Mouse (Mus musculus) CH12.LX (cell line): ENCODE measurements around the gene Cckbr. TPM values are rescaled to one million over a fixed set of nuclear protein-coding genes. Genes with fewer than 3 reads are reported as not detected.

Source experiments
- DNase-seq: peaks from one replicate; pipeline ENCODE4 v3.0.0-alpha.2; 2013; ENCODE audit errors: extremely low read depth
- H3K27ac ChIP-seq: 2 replicates; pipeline ENCODE4 v1.5.1; 2012; ENCODE audit warnings: low read depth, mild to moderate bottlenecking, control low read depth, moderate library complexity; ENCODE audit not compliant: insufficient read depth
- H3K27me3 ChIP-seq: replicated peaks from 2 replicates; pipeline ENCODE3; 2012; ENCODE audit warnings: inconsistent platforms
- H3K36me3 ChIP-seq, 2 experiments: replicated peaks in 1 of 2; 2 replicates each; pipeline versions ENCODE3 to v1.6.1; 2012; ENCODE audit warnings: inconsistent platforms in 1 of 2, low read length in 1 of 2, mild to moderate bottlenecking in 1 of 2, mixed read lengths in 1 of 2, moderate library complexity in 1 of 2; ENCODE audit not compliant: control insufficient read depth in 1 of 2, insufficient read depth in 1 of 2
- H3K4me1 ChIP-seq, 2 experiments: 2 replicates each; pipeline ENCODE4 v1.6.1; 2012; ENCODE audit warnings: inconsistent platforms in 1 of 2, moderate library complexity in 1 of 2; ENCODE audit not compliant: insufficient read depth in 2 of 2, control insufficient read depth in 1 of 2
- H3K4me2 ChIP-seq: 2 replicates; pipeline ENCODE4 v1.6.1; 2012; ENCODE audit warnings: low read depth, mild to moderate bottlenecking, control low read depth; ENCODE audit not compliant: poor library complexity, insufficient read depth, severe bottlenecking
- H3K4me3 ChIP-seq, 3 experiments: fragments of 150-350 bp in 1 of 3; sonication (generic) in 1 of 3; replicated peaks in 1 of 3; 2 replicates each; pipeline versions ENCODE3 to v1.5.1; 2011 to 2012; ENCODE audit warnings: low read depth in 2 of 3, low read length in 2 of 3, mild to moderate bottlenecking in 2 of 3, moderate library complexity in 2 of 3, control low read depth in 1 of 3, improper control_type of control experiment in 1 of 3, inconsistent platforms in 1 of 3, mixed read lengths in 1 of 3; ENCODE audit not compliant: poor library complexity in 1 of 3
- H3K79me2 ChIP-seq: replicated peaks from 2 replicates; pipeline ENCODE4 v1.6.1; 2012; ENCODE audit warnings: mild to moderate bottlenecking, moderate library complexity; ENCODE audit not compliant: control insufficient read depth, poor library complexity, insufficient read depth, severe bottlenecking; ENCODE audit errors: extremely low read depth
- H3K9ac ChIP-seq: 2 replicates; pipeline ENCODE4 v1.6.1; 2012; ENCODE audit warnings: low read depth, mild to moderate bottlenecking, control low read depth, moderate library complexity; ENCODE audit not compliant: insufficient read depth
- H3K9me3 ChIP-seq: replicated peaks from 2 replicates; pipeline ENCODE3; 2012; ENCODE audit warnings: low read length, inconsistent platforms, mixed read lengths
- CHD1 ChIP-seq: IDR thresholded peaks from 2 replicates; pipeline ENCODE4 v1.6.1; 2012; ENCODE audit warnings: low read depth, low read length, improper control_type of control experiment, inconsistent platforms
- HCFC1 ChIP-seq: IDR thresholded peaks from 2 replicates; pipeline ENCODE4 v1.6.1; 2012; ENCODE audit warnings: low read depth, mild to moderate bottlenecking, inconsistent platforms, low read length, improper control_type of control experiment
- JUN ChIP-seq: IDR thresholded peaks from 2 replicates; pipeline ENCODE4 v1.6.1; 2011; ENCODE audit warnings: low read depth, mild to moderate bottlenecking, low read length, improper control_type of control experiment, moderate library complexity; ENCODE audit not compliant: insufficient read depth
- MAFK ChIP-seq: IDR thresholded peaks from 2 replicates; pipeline ENCODE4 v1.6.1; 2011; ENCODE audit warnings: low read length, improper control_type of control experiment; ENCODE audit not compliant: insufficient replicate concordance
- MAX ChIP-seq: IDR thresholded peaks from 2 replicates; pipeline ENCODE4 v1.6.1; 2011; ENCODE audit warnings: low read length, improper control_type of control experiment
- MXI1 ChIP-seq: IDR thresholded peaks from 2 replicates; pipeline ENCODE4 v1.6.1; 2011; ENCODE audit warnings: mild to moderate bottlenecking, low read depth, low read length, improper control_type of control experiment
- NRF1 ChIP-seq: IDR thresholded peaks from 2 replicates; pipeline ENCODE4 v1.6.1; 2014; ENCODE audit warnings: low read depth, mild to moderate bottlenecking, inconsistent platforms, low read length, improper control_type of control experiment, moderate library complexity
- PAX5 ChIP-seq: IDR thresholded peaks from 2 replicates; pipeline ENCODE4 v1.6.1; 2012; ENCODE audit warnings: low read length, inconsistent platforms, mixed read lengths
- POLR2A ChIP-seq: IDR thresholded peaks from 2 replicates; pipeline ENCODE4 v1.6.1; 2011; ENCODE audit warnings: low read depth, mild to moderate bottlenecking, improper control_type of control experiment, low read length
- POLR2AphosphoS2 ChIP-seq: IDR thresholded peaks from 2 replicates; pipeline ENCODE4 v1.6.1; 2011; ENCODE audit warnings: low read depth, low read length, improper control_type of control experiment
- RCOR1 ChIP-seq: conservative IDR thresholded peaks from 2 replicates; pipeline ENCODE4 v1.6.1; 2012; ENCODE audit warnings: low read depth, mild to moderate bottlenecking, inconsistent platforms, low read length, improper control_type of control experiment
- SIN3A ChIP-seq: IDR thresholded peaks from 2 replicates; pipeline ENCODE4 v1.6.1; 2012; ENCODE audit warnings: low read length, improper control_type of control experiment, inconsistent platforms
- SMC3 ChIP-seq: IDR thresholded peaks from 2 replicates; pipeline ENCODE4 v1.6.1; 2011; ENCODE audit warnings: low read depth, low read length, improper control_type of control experiment
- TCF12 ChIP-seq: IDR thresholded peaks from 2 replicates; pipeline ENCODE4 v1.6.1; 2014; ENCODE audit warnings: low read depth, mild to moderate bottlenecking, inconsistent platforms, low read length, improper control_type of control experiment
- UBTF ChIP-seq: IDR thresholded peaks from 2 replicates; pipeline ENCODE4 v1.6.1; 2012; ENCODE audit warnings: low read depth, mild to moderate bottlenecking, inconsistent platforms, low read length, improper control_type of control experiment, moderate library complexity
- ZC3H11A ChIP-seq: IDR thresholded peaks from 2 replicates; pipeline ENCODE4 v1.6.1; 2012; ENCODE audit warnings: low read depth, mild to moderate bottlenecking, inconsistent platforms, low read length, improper control_type of control experiment
- dilution Hi-C: fragments of 300-500 bp; cut with MboI; formaldehyde crosslinking; loops from 2 replicates; pipeline ENCODE4 v1.14.3; 2020; ENCODE audit warnings: low sequenced_read_pairs; ENCODE audit not compliant: extremely low pct_unique_long_range_greater_than_20kb, extremely low pct_ligation_motif_present
- in situ Hi-C: fragments of 300-500 bp; cut with MboI; formaldehyde crosslinking; loops from 3 replicates; pipeline ENCODE4 v1.14.3; 2019; ENCODE audit warnings: low sequenced_read_pairs, low pct_ligation_motif_present, low pct_unique_long_range_greater_than_20kb, mixed read lengths
- polyA plus RNA-seq: library from polyadenylated mRNA; unstranded; fragments of >175 nt; gene quantifications from 2 replicates; pipeline ENCODE4 v1.2.1, GENCODE M21; 2012; ENCODE audit warnings: low read depth; ENCODE audit not compliant: insufficient read length
- total RNA-seq, 2 experiments: library from RNA; depleted of rRNA; stranded (reverse); fragments of 300-350 nt in 1 of 2; fragments of >200 nt in 1 of 2; gene quantifications; 2 replicates each; pipeline ENCODE4 v1.2.3; 2012 to 2014

Cckbr gene
- total and polyA plus RNA-seq, 3 experiments, result not detected

DNA sequence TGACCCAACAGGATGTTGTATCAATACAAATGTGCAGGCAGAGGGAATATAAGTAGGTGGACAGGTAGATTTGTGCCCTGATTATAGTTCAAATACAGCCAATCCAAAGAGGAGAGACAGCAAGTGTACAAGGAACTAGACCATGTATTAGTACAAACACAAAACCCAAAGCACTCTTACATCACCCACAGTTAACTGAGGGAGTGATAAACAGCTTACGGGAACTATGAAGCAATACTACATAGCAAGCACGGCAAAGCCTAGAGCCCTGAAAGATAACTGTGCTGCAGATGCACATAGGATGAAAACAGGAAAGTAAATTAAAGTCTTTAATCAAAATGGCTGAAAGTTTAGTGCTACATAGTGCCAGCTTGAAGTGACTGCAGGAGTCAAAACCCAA, 37.8 kb upstream of the Cckbr start (continued):
- no peak for TF ChIP-seq MAFK

DNA sequence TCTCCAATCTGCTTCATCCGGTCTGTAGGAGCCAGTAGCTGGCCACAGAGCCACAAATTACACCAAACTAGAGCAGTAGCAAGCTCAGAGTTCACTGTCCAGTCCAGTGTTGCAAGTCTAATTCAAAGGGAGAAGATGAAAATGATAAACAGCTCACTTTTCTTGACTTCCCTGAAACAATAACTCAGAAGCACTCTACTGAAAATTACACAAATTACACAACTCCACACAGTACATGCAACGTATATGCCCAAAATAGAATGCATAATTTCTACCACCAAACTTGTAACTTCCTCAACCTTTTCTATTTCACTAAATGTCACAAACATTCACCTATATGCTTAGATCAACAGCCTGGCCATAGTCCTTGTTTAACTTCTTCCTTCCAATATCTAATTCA, 35.3 kb upstream of the Cckbr start:
- TF ChIP-seq ZC3H11A (no peak), HCFC1 (no peak), NRF1 (no peak), JUN (no peak), MXI1 (no peak), SIN3A (no peak), RCOR1 (no peak)
- H3K27ac ChIP-seq, result no peak overlapping the region
- no peaks in the 10 kb centered on the region for H3K79me2 ChIP-seq
- no peak overlapping the region for H3K4me2 ChIP-seq
- no peaks in the 10 kb centered on the region for H3K27me3 ChIP-seq
- H3K9me3 ChIP-seq, result no peaks in the 10 kb centered on the region
- dilution Hi-C loops, result no loop called here
- H3K36me3 ChIP-seq, result peaks cover 22 to 38% of the 10 kb centered on the region in 2 experiments
- in situ Hi-C loops, result no loop called here
- H3K4me1 ChIP-seq, result no peaks in the 10 kb centered on the region
- H3K9ac ChIP-seq, result no peak overlapping the region
- H3K4me3 ChIP-seq, result no peak overlapping the region
- DNase-seq, result no peak

DNA sequence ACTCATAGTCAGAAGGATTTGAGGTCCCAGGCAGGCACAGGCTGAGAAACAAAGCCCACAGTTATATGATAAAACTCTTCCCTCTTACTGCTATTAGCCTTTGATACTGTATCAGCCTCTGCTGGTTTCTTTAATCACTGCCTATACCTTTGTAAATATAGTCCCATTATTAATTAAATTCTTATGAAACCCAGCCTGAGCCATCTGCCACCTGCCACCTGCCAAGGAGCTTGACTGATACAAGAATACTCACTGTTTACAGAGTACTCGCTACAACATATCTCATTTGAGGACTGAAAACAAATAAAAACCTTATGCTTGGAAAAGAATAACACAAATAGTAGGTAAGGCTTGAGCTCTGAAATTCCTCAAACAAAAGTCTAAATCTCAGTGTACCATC, 30.9 kb upstream of the Cckbr start:
- Histone ChIP-seq H3K4me1 (peaks cover 0 to 35% of the 10 kb centered on the region in 2 experiments; a peak in 2 of 4 replicates), H3K9me3 (no peaks in the 10 kb centered on the region), H3K4me2 (no peak overlapping the region), H3K36me3 (peaks cover 5% of the 10 kb centered on the region in 2 experiments), H3K9ac (no peak overlapping the region), H3K27me3 (no peaks in the 10 kb centered on the region), H3K4me3 (no peak overlapping the region), H3K27ac (no peak overlapping the region), H3K79me2 (0 out of 2 replicates have a peak, but pooled peaks cover 2% of the 10 kb centered on the region)
- no peak for TF ChIP-seq POLR2A
- TF ChIP-seq SMC3, result no peak
- no peak for TF ChIP-seq CHD1
- TF ChIP-seq TCF12, result no peak
- TF ChIP-seq SIN3A, result no peak
- no peak for TF ChIP-seq UBTF
- TF ChIP-seq POLR2AphosphoS2, result no peak
- no peak for TF ChIP-seq PAX5
- no peak for TF ChIP-seq MAX
- in situ Hi-C loops (no loop called here), dilution Hi-C loops (no loop called here)
- DNase-seq, result no peak
